Mouse (Mus musculus) limb, embryonic 12.5 days (tissue): Measurements from ENCODE around the gene Ugt1a8. TPM values are rescaled to one million over a fixed set of nuclear protein-coding genes. Genes with fewer than 3 reads are reported as not detected.
"Not testable (repeated sequence)": the region's sequence is repeated elsewhere in the genome, so short reads cannot be mapped to it uniquely, and the experiment has no call there.

ENCODE experiments used
- ATAC-seq: fragments of 200-750 bp; cut with Nextera tagmentation; 2 replicates; pipeline ENCODE4 v1.8.0; 2017; ENCODE audit warnings: low read depth, moderate TSS enrichment; ENCODE audit not compliant: insufficient number of reproducible peaks, insufficient read depth, low FRiP score, low TSS enrichment
- H3K27ac ChIP-seq: fragments of 300-500 bp; sonication (generic); 2 replicates; pipeline ENCODE4 v1.5.1; 2016; ENCODE audit warnings: mild to moderate bottlenecking, moderate library complexity
- H3K27me3 ChIP-seq: fragments of 300-500 bp; sonication (generic); 2 replicates; pipeline ENCODE4 v1.6.1; 2016; ENCODE audit warnings: mild to moderate bottlenecking, moderate library complexity
- H3K36me3 ChIP-seq: fragments of 300-500 bp; sonication (generic); 2 replicates; pipeline ENCODE4 v1.6.1; 2016; ENCODE audit warnings: mild to moderate bottlenecking, moderate library complexity
- H3K4me1 ChIP-seq: fragments of 300-500 bp; sonication (generic); replicated peaks from 2 replicates; pipeline ENCODE4 v1.6.1; 2016
- H3K4me2 ChIP-seq: fragments of 300-500 bp; sonication (generic); 2 replicates; pipeline ENCODE4 v1.6.1; 2016; ENCODE audit warnings: mild to moderate bottlenecking, moderate library complexity
- H3K4me3 ChIP-seq: fragments of 300-500 bp; sonication (generic); replicated peaks from 2 replicates; pipeline ENCODE4 v1.5.1; 2016; ENCODE audit warnings: mild to moderate bottlenecking
- H3K9ac ChIP-seq: fragments of 300-500 bp; sonication (generic); replicated peaks from 2 replicates; pipeline ENCODE4 v1.6.1; 2016; ENCODE audit warnings: mild to moderate bottlenecking, moderate library complexity
- H3K9me3 ChIP-seq: fragments of 300-500 bp; sonication (generic); 2 replicates; pipeline ENCODE4 v1.6.1; 2016; ENCODE audit warnings: mild to moderate bottlenecking, moderate library complexity
- WGBS: fragments of 180-500 bp; shearing (Covaris S2); methylation state at CpG from one replicate; pipeline ENCODE4 v1.1.7; 2016; 5-methylcytosine and 5-hydroxymethylcytosine counted together
- polyA plus RNA-seq: library from polyadenylated mRNA; unstranded; fragments of >200 nt; fragmentation: Nextera tagmentation; extraction: Ambion mirVana; gene quantifications from 2 replicates; pipeline ENCODE4 v1.2.1, GENCODE M21; 2016

Gene Ugt1a8
- polyA plus RNA-seq, 1 experiment from 2014 or later = not detected

- Histone ChIP-seq H3K36me3 (no peaks in the 10 kb centered on the region), H3K27me3 (no peaks in the 10 kb centered on the region), H3K4me2 (no peak overlapping the region), H3K9me3 (peaks cover 62% of the 10 kb centered on the region), H3K4me1 (no peaks in the 10 kb centered on the region), H3K27ac (no peak overlapping the region), H3K9ac (no peak overlapping the region), H3K4me3 (no peak overlapping the region)
- 73% methylated on average over 10 of the region's 10 CpGs for WGBS
- no peak for ATAC-seq
Measured at GRCm38 (mm10) chr1:88215466-88216380, 128.1 kb downstream of the Ugt1a8 start.

GRCm38 (mm10) chr1:88216551-88216950 lies 128.9 kb downstream of the Ugt1a8 start:
- 56% methylated on average over 2 of the region's 2 CpGs for WGBS
- H3K9ac ChIP-seq = no peak overlapping the region
- H3K4me2 ChIP-seq = no peak overlapping the region
- peaks cover 58% of the 10 kb centered on the region for H3K9me3 ChIP-seq
- no peak for ATAC-seq
- H3K4me1 ChIP-seq = no peaks in the 10 kb centered on the region
- H3K4me3 ChIP-seq = no peak overlapping the region
- no peak overlapping the region for H3K27ac ChIP-seq
- H3K36me3 ChIP-seq = no peaks in the 10 kb centered on the region
- H3K27me3 ChIP-seq = no peaks in the 10 kb centered on the region

- no peaks in the 10 kb centered on the region for H3K4me1 ChIP-seq
- H3K27ac ChIP-seq = no peak overlapping the region
- no peak overlapping the region for H3K9ac ChIP-seq
- H3K36me3 ChIP-seq = no peaks in the 10 kb centered on the region
- no peak overlapping the region for H3K4me3 ChIP-seq
- ATAC-seq = no peak
- H3K27me3 ChIP-seq = no peaks in the 10 kb centered on the region
- WGBS = 60% methylated on average over 2 of the region's 2 CpGs
- H3K4me2 ChIP-seq = no peak overlapping the region
- peaks cover 52% of the 10 kb centered on the region for H3K9me3 ChIP-seq
Measured at GRCm38 (mm10) chr1:88217144-88217543, 129.5 kb downstream of the Ugt1a8 start.

- Histone ChIP-seq H3K36me3 (no peaks in the 10 kb centered on the region), H3K4me1 (no peaks in the 10 kb centered on the region), H3K4me3 (no peak overlapping the region), H3K9me3 (peaks cover 48% of the 10 kb centered on the region), H3K27me3 (no peaks in the 10 kb centered on the region), H3K27ac (no peak overlapping the region), H3K4me2 (no peak overlapping the region), H3K9ac (no peak overlapping the region)
- no peak for ATAC-seq
- WGBS = 39% methylated on average over 3 of the region's 3 CpGs
Measured at GRCm38 (mm10) chr1:88217576-88217975, 130.0 kb downstream of the Ugt1a8 start.

GRCm38 (mm10) chr1:88218051-88218450 lies 130.4 kb downstream of the Ugt1a8 start:
- Histone ChIP-seq H3K27ac (no peak overlapping the region), H3K4me3 (no peak overlapping the region), H3K4me2 (no peak overlapping the region), H3K9ac (no peak overlapping the region), H3K4me1 (no peaks in the 10 kb centered on the region), H3K36me3 (no peaks in the 10 kb centered on the region), H3K27me3 (no peaks in the 10 kb centered on the region), H3K9me3 (peaks cover 43% of the 10 kb centered on the region)
- no peak for ATAC-seq
- 73% methylated on average over 9 of the region's 9 CpGs for WGBS

- H3K27ac ChIP-seq = no peak overlapping the region
- 47% methylated on average over 4 of the region's 4 CpGs for WGBS
- H3K36me3 ChIP-seq = no peaks in the 10 kb centered on the region
- no peak overlapping the region for H3K4me2 ChIP-seq
- peaks cover 38% of the 10 kb centered on the region for H3K9me3 ChIP-seq
- H3K9ac ChIP-seq = no peak overlapping the region
- no peaks in the 10 kb centered on the region for H3K4me1 ChIP-seq
- ATAC-seq = no peak
- no peak overlapping the region for H3K4me3 ChIP-seq
- no peaks in the 10 kb centered on the region for H3K27me3 ChIP-seq
Measured at GRCm38 (mm10) chr1:88218591-88218990, 131.0 kb downstream of the Ugt1a8 start.

- Histone ChIP-seq H3K4me3 (no peak overlapping the region), H3K36me3 (no peaks in the 10 kb centered on the region), H3K9me3 (peaks cover 33% of the 10 kb centered on the region), H3K4me1 (no peaks in the 10 kb centered on the region), H3K27me3 (no peaks in the 10 kb centered on the region), H3K9ac (no peak overlapping the region), H3K27ac (no peak overlapping the region), H3K4me2 (no peak overlapping the region)
- WGBS = 12% methylated on average over 1 of the region's 1 CpGs
- ATAC-seq = no peak
Measured at GRCm38 (mm10) chr1:88219054-88219453, 131.4 kb downstream of the Ugt1a8 start.

- H3K4me2 ChIP-seq = no peak overlapping the region
- no peak overlapping the region for H3K9ac ChIP-seq
- no peaks in the 10 kb centered on the region for H3K4me1 ChIP-seq
- H3K4me3 ChIP-seq = no peak overlapping the region
- H3K36me3 ChIP-seq = no peaks in the 10 kb centered on the region
- no peak for ATAC-seq
- H3K27ac ChIP-seq = no peak overlapping the region
- H3K27me3 ChIP-seq = no peaks in the 10 kb centered on the region
- peaks cover 23% of the 10 kb centered on the region for H3K9me3 ChIP-seq
Measured at GRCm38 (mm10) chr1:88220336-88220735, 132.7 kb downstream of the Ugt1a8 start.

- Histone ChIP-seq H3K27me3 (no peaks in the 10 kb centered on the region), H3K4me1 (no peaks in the 10 kb centered on the region), H3K4me2 (no peak overlapping the region), H3K9ac (no peak overlapping the region), H3K4me3 (no peak overlapping the region), H3K9me3 (peaks cover 25% of the 10 kb centered on the region), H3K27ac (no peak overlapping the region), H3K36me3 (no peaks in the 10 kb centered on the region)
- no peak for ATAC-seq
- WGBS = 54% methylated on average over 2 of the region's 2 CpGs
Measured at GRCm38 (mm10) chr1:88222216-88222615, 134.6 kb downstream of the Ugt1a8 start.

- H3K27me3 ChIP-seq, ATAC-seq, H3K4me3 ChIP-seq, H3K36me3 ChIP-seq, H3K9ac ChIP-seq, H3K27ac ChIP-seq, H3K4me1 ChIP-seq, H3K4me2 ChIP-seq: not testable (repeated sequence)
- peaks cover 28% of the 10 kb centered on the region for H3K9me3 ChIP-seq
Measured at GRCm38 (mm10) chr1:88223011-88223515, 135.4 kb downstream of the Ugt1a8 start.

GRCm38 (mm10) chr1:88223591-88223990 lies 136.0 kb downstream of the Ugt1a8 start:
- Histone ChIP-seq H3K9ac (no peak overlapping the region), H3K36me3 (no peaks in the 10 kb centered on the region), H3K4me1 (no peaks in the 10 kb centered on the region), H3K4me2 (no peak overlapping the region), H3K27ac (no peak overlapping the region), H3K4me3 (no peak overlapping the region), H3K27me3 (no peaks in the 10 kb centered on the region), H3K9me3 (peaks cover 34% of the 10 kb centered on the region)
- 53% methylated on average over 1 of the region's 1 CpGs for WGBS
- ATAC-seq = no peak
